Mouse (Mus musculus): ENCODE data around the gene Hmgcs2. TPM values are rescaled to one million over a fixed set of nuclear protein-coding genes. Genes with fewer than 3 reads are reported as not detected.

Gene Hmgcs2
- total RNA-seq, 4 experiments from 2014 or later: 7.5 to 13.9 (median 9.0) TPM

- DNase-seq (ENCODE audit: low spot score): no peak
These were observed 553 bp upstream of the Hmgcs2 start for GRCm38 (mm10) chr3:98279682-98280081.

- DNase-seq (ENCODE audit: low spot score): peak; percentile 60
These were observed 871 bp downstream of the Hmgcs2 start for GRCm38 (mm10) chr3:98280933-98281678.

GRCm38 (mm10) chr3:98282422-98282821 lies 2.2 kb downstream of the Hmgcs2 start:
- DNase-seq (ENCODE audit: low spot score): no peak

GRCm38 (mm10) chr3:98283205-98283604 lies 3.0 kb downstream of the Hmgcs2 start:
- DNase-seq (ENCODE audit: low spot score): no peak

- no peak for DNase-seq (ENCODE audit: low spot score)
These were observed 10.8 kb downstream of the Hmgcs2 start for GRCm38 (mm10) chr3:98291044-98291443.

- DNase-seq (ENCODE audit: low spot score): no peak
These were observed 15.7 kb downstream of the Hmgcs2 start for GRCm38 (mm10) chr3:98295965-98296364.

DNA sequence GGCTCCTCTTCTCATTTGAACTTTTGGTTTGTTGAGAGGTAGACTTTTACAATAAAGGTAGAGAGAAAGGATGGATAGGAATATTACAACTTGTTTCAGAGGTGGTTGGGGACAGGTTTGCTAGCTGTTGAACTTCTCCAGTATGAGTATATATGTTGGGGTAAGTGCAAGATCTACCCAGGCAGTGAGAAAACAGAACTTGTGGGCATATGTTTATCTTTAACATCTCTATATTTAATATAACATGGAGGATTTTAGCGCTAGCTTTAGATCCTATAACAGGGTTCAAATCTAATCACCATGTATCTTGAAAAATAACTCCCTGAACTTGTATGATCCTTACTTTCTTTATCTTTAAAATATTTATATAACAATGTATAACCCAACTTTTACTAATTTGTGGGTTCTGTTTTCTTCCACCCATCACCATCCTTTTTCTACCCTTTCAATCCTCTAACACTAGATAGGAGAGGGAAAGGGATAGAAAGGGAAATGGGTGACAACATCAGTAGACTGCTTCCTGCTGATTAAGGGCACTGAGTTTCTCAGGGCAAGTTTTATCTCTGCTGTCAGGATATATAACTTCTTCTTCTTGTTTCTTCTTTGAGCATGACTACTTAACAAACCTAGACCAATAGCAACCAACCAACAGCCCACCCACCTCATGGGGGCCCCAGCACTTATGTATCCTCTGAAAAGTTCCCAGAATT lies 19.3 kb downstream of the Hmgcs2 start:
- DNase-seq (ENCODE audit: low spot score): no peak

DNA sequence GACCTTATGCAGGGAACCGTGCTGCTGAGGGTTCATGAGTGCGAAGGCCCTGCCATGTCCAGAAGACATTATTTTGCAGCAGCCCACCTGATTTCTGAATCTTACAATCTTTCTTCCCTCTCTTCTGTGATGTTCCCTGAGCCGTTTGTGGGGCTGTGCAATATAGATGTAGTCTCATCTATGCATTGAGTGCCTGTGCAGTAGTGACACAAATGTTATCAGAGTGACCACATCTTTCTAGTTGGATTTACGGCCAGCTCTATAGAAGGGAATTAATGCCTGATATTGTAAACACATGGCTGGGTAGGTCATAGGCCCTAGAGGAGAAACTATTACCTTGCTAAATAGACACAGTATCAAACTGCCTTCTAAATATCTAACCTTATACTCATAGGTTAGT lies 20.0 kb downstream of the Hmgcs2 start:
- no peak for DNase-seq (ENCODE audit: low spot score)

DNA sequence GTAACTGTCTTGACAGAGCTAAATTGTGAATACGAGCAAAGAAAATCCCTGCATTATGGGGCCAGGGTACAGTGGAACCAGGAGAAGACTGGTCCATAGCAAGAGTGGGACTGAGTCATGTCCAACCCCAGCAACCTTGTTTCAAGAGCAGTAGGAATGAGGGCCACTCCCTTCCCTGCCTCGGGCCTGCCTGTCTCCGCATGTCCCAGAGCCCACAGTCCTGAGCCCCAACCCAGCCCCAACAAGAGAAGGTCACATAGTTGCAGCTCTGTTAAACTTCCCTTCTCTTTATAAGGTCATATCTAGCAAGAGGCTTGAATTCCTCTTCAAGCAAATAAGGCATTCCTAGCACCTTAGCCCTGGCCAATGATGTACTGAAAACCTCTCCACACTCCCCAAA lies 21.5 kb downstream of the Hmgcs2 start:
- no peak for DNase-seq (ENCODE audit: low spot score)

DNA sequence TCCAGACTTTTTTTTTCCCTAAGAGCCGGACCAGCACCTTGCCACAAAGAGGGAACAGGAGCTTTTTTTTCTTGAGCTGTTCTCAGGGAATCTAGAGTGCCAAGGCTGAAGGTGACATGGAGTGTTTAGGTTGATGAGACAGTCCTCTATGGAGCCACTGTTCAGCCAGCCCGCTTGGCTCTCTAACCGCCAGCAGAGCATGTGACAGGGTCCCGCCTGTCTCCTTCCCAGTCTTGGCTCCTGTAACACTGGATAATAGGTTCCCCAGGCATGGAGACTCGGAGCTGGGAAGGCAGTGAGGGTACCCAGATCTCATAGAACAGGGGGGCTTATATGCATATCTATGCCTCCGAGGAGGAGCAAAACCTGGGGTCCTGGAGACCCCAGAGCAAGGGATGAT lies 28.4 kb downstream of the Hmgcs2 start:
- no peak for DNase-seq (ENCODE audit: low spot score)

GRCm38 (mm10) chr3:98310456-98310855 lies 30.2 kb downstream of the Hmgcs2 start:
- no peak for DNase-seq (ENCODE audit: low spot score)

DNA sequence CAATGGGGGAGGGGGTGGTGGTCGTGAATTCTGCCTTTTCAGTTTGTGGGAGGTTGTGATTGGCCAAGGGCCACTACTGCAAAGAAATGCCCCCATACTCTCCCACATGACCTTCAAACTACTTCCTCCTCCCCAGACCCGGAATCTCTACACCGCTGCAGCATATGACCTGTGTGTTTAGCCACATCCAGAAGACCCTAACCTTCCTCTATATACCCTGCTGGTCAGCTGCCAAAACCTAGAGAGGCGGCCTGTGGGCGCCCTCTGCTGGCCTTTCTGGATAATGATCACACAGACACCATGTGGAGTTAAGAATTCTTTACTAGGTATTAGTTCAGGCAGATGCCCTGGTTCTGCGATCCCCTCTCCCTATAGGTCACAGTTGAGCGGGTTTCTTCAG lies 32.6 kb downstream of the Hmgcs2 start:
- DNase-seq (ENCODE audit: low spot score): peak; percentile 36

DNA sequence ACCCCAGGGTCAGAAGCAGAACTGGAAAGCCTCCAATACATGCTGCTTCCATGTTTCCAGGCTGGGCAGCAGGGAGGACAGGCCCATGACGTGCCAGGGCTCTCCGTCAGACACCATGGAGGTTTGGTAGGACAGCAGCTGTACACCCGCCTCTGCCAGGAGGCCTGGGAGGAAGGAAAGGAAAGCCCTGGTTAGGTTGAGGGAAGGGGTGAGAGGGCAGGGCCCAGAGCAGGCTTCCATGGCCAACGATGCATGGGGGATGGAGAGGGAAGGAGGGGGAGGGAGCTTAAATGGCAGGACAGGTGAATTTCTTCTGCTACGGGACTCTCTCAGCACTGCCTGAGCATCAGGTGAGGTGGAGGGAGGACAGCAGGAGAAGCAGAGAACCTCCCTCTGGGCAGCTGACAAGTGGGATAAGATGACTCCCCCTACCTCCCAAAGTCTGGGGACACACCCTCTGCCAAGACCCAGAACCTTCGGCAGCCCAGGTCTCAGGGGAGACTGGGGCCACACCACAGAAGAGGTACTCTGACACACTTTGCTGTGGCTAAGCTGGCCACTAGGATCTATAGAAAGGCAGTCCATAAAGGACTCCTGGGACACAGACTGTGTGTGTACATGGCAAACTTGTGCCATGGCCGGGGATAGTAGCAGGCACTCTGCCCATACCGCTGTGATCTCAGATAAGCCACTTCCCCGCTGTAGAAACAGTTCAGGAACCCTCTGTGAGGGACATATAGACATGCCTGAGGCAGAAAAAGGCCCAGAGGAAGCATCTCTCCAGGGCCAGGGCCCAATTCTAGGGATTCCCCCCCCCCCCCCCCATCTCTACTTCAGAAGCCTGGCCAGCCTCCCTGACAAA lies 33.3 kb downstream of the Hmgcs2 start:
- DNase-seq (ENCODE audit: low spot score): no peak

GRCm38 (mm10) chr3:98315181-98315580 lies 34.9 kb downstream of the Hmgcs2 start:
- DNase-seq (ENCODE audit: low spot score): no peak

DNA sequence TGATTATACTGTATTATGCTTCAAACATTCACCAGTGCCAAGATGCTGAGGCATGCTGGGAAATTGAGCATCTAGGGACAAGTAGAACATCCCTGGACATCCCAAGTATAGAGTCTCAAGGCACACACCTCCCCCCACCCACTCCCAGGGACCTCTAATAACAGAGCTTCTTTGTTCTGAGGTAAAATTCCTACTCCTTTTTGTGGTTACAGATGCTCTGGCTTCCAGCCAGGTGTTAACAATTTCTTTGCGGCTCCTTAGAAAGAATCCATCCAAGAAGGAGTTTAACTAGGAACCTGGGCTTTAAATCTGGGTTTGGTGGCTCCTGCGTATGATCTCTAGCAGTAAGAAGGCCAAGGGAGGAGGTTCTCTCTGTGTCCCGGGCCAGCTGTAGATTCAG lies 36.9 kb downstream of the Hmgcs2 start:
- no peak for DNase-seq (ENCODE audit: low spot score)

GRCm38 (mm10) chr3:98319190-98319589 lies 39.0 kb downstream of the Hmgcs2 start:
- DNase-seq (ENCODE audit: low spot score): no peak

DNA sequence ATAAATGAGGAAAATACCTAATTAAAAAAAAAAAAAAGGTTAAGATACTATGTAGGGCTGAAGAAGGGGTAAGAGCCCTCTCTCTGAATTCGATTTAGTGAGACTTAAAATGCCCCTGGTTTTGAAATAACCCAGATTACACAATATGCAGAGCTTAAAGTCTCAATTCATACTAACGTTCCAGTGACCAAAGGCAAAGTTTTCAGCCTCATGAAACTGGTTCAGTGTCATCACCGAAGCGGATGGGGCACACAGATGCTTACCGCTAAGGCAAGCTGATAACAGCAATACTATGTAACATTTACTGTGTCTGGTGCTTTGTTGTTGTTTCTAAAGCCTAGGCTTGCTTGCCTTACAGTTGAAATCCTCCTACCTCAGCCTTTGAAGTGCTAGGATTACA lies 42.0 kb downstream of the Hmgcs2 start:
- DNase-seq (ENCODE audit: low spot score): no peak

- no peak for DNase-seq (ENCODE audit: low spot score)
These were observed 44.0 kb downstream of the Hmgcs2 start for GRCm38 (mm10) chr3:98324235-98324634.

DNA sequence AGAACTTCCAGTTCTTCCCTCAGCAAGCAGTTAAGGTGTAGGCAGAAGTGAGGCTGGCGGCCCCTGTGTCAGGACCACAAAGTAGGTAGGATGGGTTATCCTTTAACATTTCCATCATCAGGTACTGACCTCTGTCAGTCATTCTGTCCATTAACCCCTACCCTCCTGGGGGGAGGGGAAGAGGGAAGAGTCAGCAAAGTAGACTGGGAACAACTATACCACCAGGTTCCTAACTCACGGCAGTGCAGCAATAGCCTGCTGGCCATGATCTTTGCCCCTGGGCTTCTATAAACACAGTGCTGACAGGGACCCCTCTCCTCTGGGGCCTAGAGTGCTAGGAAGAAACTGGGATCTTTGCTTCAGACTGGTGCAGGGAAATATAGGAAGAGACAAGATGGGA lies 53.8 kb downstream of the Hmgcs2 start:
- no peak for DNase-seq (ENCODE audit: low spot score)

GRCm38 (mm10) chr3:98335331-98335730 lies 55.1 kb downstream of the Hmgcs2 start:
- no peak for DNase-seq (ENCODE audit: low spot score)

DNA sequence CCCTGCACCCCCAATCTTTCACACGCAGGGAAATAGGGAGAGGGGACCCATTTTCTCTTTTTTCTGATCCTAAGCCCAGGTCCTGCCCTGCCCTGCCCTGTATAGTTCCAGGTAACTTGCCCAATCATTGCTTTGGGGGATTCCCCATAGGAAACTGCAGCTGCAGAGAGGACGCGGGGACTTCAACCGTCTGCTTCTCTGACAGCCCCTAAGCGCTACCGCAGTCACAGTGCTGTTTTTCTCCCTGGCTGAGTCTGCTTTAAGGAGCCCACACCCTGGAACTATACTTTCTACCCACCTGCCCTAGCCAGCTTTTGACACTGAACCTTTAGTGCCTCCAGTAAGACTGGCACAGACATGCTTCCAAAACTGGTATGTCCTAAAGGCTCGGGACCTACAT lies 55.7 kb downstream of the Hmgcs2 start:
- no peak for DNase-seq (ENCODE audit: low spot score)

All from heart, adult 8-10 months (tissue).